Mouse (Mus musculus): ENCODE measurements around the gene Zfp2. TPM values are rescaled to one million over a fixed set of nuclear protein-coding genes. Genes with fewer than 3 reads are reported as not detected.

The Zfp2 gene
- 33.6 and 35.6 TPM in 2 replicates for polyA plus RNA-seq (2014; fragmentation: Nextera tagmentation; extraction: Ambion mirVana)

DNA sequence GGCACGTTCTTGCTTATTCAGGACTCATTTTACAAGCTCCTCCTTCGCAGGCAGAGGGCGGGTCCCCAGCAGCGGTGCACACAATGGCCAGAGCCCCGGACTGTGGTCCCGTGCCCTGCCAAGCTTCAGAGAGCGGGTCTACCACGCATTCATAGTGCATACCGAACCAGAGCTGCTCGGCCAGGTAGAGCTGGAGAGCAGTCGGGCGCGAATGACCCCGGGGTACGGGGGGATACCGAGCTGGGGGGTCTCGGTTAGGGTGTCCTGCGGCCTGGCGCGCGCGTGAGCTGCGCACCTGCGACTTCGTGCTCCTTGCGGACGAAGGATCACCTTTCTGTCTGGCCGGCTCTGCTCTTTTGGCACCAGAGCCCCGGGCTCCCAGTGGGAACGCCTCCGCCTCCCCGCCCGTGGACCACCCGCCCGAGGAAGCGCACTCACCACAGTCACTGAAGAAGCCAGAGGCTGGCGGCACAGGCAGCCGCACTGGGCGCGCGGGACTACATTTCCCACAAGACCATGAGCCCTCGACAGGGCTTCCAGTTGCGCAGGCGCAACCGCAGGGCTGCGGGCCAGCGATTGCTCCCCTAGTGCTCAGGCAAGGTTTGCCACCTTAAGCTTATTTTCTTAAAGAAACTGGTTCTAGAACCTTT lies at the start of gene Zfp2:
Gene Zfp2 (minus strand): TSS at position 495 of the 650 bp plus-strand sequence.
- Histone ChIP-seq H3K36me3 (ENCODE audit: control insufficient read depth, insufficient read depth, low read length) (peaks cover 12% of the 10 kb centered on the region), H3K4me3 (ENCODE audit: low read depth, low read length) (peak within 1 kb of the TSS; percentile 75), H3K9me3 (ENCODE audit: control insufficient read depth, low read length) (peaks cover 6% of the 10 kb centered on the region), H3K4me1 (replicated peaks; ENCODE audit: control insufficient read depth, insufficient read depth, low read length) (no peaks in the 10 kb centered on the region), H3K4me2 (ENCODE audit: low read depth, low read length, severe bottlenecking) (peak within 1 kb of the TSS; percentile 45), H3K27me3 (ENCODE audit: control insufficient read depth, insufficient read depth, low read length) (no peaks in the 10 kb centered on the region), H3K9ac (ENCODE audit: low read length) (peak within 1 kb of the TSS; percentile 94), H3K27ac (ENCODE audit: low read depth, low read length) (peak within 1 kb of the TSS; percentile 57)
- WGBS: under 1% methylated on average over 47 of the region's 47 CpGs
- peak; percentile 92 for DNase-seq (ENCODE audit: low spot score)
- ATAC-seq (replicated peaks; ENCODE audit: low FRiP score): peak; percentile 97

DNA sequence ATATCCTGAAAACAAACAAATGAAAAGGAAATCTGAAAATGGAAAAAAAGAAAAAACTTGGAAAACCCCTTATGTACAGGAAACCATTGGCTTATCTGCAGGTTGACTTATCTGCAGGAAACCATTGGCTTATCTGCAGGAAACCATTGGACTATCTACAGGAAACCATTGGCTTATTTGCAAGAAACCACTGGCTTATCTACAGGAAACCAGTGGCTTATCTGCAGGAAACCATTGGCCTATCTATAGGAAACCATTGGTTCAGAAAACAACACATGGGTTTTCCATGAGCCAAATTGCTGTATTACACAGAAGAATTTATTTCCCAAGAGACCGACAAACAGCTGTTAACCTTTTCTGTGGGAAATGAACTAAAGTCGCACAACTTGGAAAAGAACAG lies 48.9 kb upstream of the Zfp2 start:
- Histone ChIP-seq H3K4me1 (replicated peaks; ENCODE audit: control insufficient read depth, insufficient read depth, low read length) (no peaks in the 10 kb centered on the region), H3K36me3 (ENCODE audit: control insufficient read depth, insufficient read depth, low read length) (no peaks in the 10 kb centered on the region), H3K27ac (ENCODE audit: low read depth, low read length) (no peak overlapping the region), H3K9me3 (ENCODE audit: control insufficient read depth, low read length) (no peaks in the 10 kb centered on the region), H3K4me2 (ENCODE audit: low read depth, low read length, severe bottlenecking) (no peak overlapping the region), H3K4me3 (ENCODE audit: low read depth, low read length) (no peak overlapping the region), H3K27me3 (ENCODE audit: control insufficient read depth, insufficient read depth, low read length) (no peaks in the 10 kb centered on the region), H3K9ac (ENCODE audit: low read length) (no peak overlapping the region)
- 84% methylated on average over 2 of the region's 2 CpGs for WGBS
- ATAC-seq (replicated peaks; ENCODE audit: low FRiP score) (no peak), DNase-seq (ENCODE audit: low spot score) (no peak)

DNA sequence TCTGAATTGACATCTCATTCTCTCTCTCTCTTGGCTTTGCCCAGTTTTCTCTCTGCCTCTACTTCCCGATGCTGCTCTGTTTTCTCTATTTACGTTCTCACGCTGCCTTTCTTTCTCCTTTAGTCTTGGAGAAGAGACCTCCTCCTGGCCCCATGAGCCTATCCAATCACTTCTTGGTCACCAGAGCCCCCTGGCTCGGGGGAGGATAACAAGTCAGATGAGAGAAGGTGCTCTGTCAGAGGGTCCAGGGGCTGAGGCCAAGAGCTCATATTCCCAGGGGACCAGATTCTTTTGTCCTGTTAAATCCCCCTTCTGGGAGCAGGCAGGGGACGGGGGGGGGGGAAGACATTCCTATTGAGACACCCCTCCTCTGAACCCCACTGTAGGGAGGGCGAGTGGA lies 37.7 kb upstream of the Zfp2 start, which contains the start of gene Prop1:
Gene Prop1 (minus strand): TSS at position 101 of the 400 bp plus-strand sequence.
- no peak within 1 kb of the TSS for H3K4me2 ChIP-seq (ENCODE audit: low read depth, low read length, severe bottlenecking)
- H3K27ac ChIP-seq (ENCODE audit: low read depth, low read length): no peak within 1 kb of the TSS
- H3K4me3 ChIP-seq (ENCODE audit: low read depth, low read length): no peak within 1 kb of the TSS
- H3K4me1 ChIP-seq (replicated peaks; ENCODE audit: control insufficient read depth, insufficient read depth, low read length): no peaks in the 10 kb centered on the region
- no peaks in the 10 kb centered on the region for H3K27me3 ChIP-seq (ENCODE audit: control insufficient read depth, insufficient read depth, low read length)
- DNase-seq (ENCODE audit: low spot score): no peak
- ATAC-seq (replicated peaks; ENCODE audit: low FRiP score): no peak
- WGBS: 76% methylated on average over 6 of the region's 6 CpGs
- no peaks in the 10 kb centered on the region for H3K36me3 ChIP-seq (ENCODE audit: control insufficient read depth, insufficient read depth, low read length)
- no peaks in the 10 kb centered on the region for H3K9me3 ChIP-seq (ENCODE audit: control insufficient read depth, low read length)
- no peak within 1 kb of the TSS for H3K9ac ChIP-seq (ENCODE audit: low read length)

DNA sequence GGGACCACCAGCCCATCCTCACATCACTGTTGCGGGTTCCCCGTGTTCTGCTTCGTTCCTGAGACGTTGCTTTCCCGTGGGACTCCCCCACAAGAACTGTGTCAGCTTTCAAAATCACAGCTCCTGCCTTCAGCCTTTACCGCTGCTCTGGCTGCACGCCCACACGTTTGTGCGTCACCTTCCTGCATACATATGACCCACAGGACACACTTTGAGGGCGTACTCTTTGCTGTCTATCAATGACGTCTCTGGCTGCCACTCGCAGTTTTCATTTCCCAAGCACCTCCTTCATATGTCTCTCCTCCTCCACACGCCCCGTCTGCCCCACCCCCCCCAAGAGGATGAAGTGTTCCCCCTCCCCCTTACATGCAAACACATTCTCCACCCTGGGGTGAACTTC lies 36.3 kb upstream of the Zfp2 start:
- Histone ChIP-seq H3K4me3 (ENCODE audit: low read depth, low read length) (no peak overlapping the region), H3K9ac (ENCODE audit: low read length) (no peak overlapping the region), H3K9me3 (ENCODE audit: control insufficient read depth, low read length) (no peaks in the 10 kb centered on the region), H3K27me3 (ENCODE audit: control insufficient read depth, insufficient read depth, low read length) (no peaks in the 10 kb centered on the region), H3K4me2 (ENCODE audit: low read depth, low read length, severe bottlenecking) (no peak overlapping the region), H3K27ac (ENCODE audit: low read depth, low read length) (no peak overlapping the region), H3K4me1 (replicated peaks; ENCODE audit: control insufficient read depth, insufficient read depth, low read length) (no peaks in the 10 kb centered on the region), H3K36me3 (ENCODE audit: control insufficient read depth, insufficient read depth, low read length) (no peaks in the 10 kb centered on the region)
- WGBS: 84% methylated on average over 14 of the region's 14 CpGs
- DNase-seq (ENCODE audit: low spot score) (no peak), ATAC-seq (replicated peaks; ENCODE audit: low FRiP score) (no peak)

DNA sequence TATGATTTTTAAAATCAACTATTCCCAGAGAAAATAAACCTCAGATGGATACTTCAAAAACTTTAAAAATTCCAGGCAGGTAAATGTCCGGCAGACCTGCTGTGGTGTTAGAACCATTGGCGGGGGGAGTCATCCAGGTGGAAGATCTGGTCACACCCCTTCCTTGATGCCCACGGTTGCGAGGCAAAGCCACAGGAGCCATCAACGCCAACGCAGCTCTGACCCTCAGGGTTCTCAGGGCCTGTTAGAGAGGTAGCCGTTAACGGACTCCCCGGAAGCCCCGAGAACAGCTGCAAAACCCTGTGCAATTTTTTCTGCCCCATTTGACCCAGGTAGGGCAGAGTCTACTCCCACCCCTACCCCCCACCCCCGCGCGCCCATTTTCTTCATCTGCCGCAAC lies 27.5 kb upstream of the Zfp2 start, which contains the start of gene 4933414I15Rik:
Gene 4933414I15Rik (minus strand): TSS at position 260 of the 400 bp plus-strand sequence.
- Histone ChIP-seq H3K4me1 (replicated peaks; ENCODE audit: control insufficient read depth, insufficient read depth, low read length) (no peaks in the 10 kb centered on the region), H3K27me3 (ENCODE audit: control insufficient read depth, insufficient read depth, low read length) (no peaks in the 10 kb centered on the region), H3K9me3 (ENCODE audit: control insufficient read depth, low read length) (no peaks in the 10 kb centered on the region), H3K4me2 (ENCODE audit: low read depth, low read length, severe bottlenecking) (no peak within 1 kb of the TSS), H3K4me3 (ENCODE audit: low read depth, low read length) (no peak within 1 kb of the TSS), H3K27ac (ENCODE audit: low read depth, low read length) (no peak within 1 kb of the TSS), H3K36me3 (ENCODE audit: control insufficient read depth, insufficient read depth, low read length) (no peaks in the 10 kb centered on the region), H3K9ac (ENCODE audit: low read length) (no peak within 1 kb of the TSS)
- 81% methylated on average over 14 of the region's 14 CpGs for WGBS
- DNase-seq (ENCODE audit: low spot score) (no peak), ATAC-seq (replicated peaks; ENCODE audit: low FRiP score) (no peak)

DNA sequence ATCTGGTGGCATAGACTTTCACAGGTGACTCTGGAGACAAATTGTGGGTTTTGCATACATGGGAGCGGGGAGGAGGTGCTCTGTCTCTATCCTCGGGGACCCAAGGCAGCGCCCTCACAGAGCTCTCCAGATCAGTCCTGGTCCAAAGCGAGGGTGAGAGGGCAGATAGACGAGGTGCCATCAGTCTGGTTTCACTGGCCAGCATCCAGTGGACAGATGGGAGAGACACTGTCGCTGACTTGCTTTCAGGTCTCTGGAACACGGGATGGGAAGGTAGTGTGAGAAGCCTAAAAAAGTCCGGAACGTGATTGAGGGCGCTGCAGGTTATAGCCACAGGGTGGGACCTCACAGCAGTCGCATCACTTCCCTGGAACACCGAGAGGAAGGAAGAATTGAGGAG lies 26.4 kb upstream of the Zfp2 start:
- Histone ChIP-seq H3K36me3 (ENCODE audit: control insufficient read depth, insufficient read depth, low read length) (no peaks in the 10 kb centered on the region), H3K9me3 (ENCODE audit: control insufficient read depth, low read length) (no peaks in the 10 kb centered on the region), H3K9ac (ENCODE audit: low read length) (no peak overlapping the region), H3K4me3 (ENCODE audit: low read depth, low read length) (no peak overlapping the region), H3K27ac (ENCODE audit: low read depth, low read length) (no peak overlapping the region), H3K4me1 (replicated peaks; ENCODE audit: control insufficient read depth, insufficient read depth, low read length) (no peaks in the 10 kb centered on the region), H3K27me3 (ENCODE audit: control insufficient read depth, insufficient read depth, low read length) (no peaks in the 10 kb centered on the region), H3K4me2 (ENCODE audit: low read depth, low read length, severe bottlenecking) (no peak overlapping the region)
- ATAC-seq (replicated peaks; ENCODE audit: low FRiP score): no peak
- WGBS: 81% methylated on average over 12 of the region's 12 CpGs
- no peak for DNase-seq (ENCODE audit: low spot score)

DNA sequence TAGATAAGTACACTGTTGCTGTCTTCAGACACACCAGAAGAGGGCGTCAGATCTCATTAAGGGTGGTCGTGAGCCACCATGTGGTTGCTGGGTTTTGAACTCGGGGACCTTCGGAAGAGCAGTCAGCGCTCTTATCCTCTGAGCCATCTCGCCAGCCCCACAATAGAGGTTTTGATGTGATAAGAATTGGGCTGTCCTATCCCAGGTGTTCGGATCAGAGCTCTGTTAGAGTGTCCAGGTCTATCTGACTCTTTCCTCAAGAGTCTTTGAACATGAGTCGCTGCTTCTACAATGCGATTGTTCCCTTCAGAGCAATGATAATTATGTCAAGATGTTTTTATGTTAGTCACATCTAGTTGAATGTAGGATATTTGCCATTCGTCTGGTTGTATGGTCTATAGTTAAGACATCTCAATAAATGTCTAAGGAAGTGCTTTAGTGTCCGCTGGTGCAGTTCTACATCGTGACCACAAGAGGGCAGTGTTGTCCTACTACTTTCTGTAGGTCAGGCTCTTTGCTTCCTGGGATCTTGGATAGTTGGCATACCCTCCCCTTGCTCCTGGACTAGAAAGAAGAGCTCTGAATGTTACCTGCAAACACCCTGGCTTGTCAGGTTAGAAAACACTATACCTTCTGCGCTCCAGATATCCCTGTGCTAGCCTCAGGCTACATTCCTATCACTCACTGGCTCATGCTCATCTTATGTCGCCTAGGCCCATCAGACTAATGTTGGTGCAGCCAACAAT lies 23.8 kb upstream of the Zfp2 start:
- Histone ChIP-seq H3K9ac (ENCODE audit: low read length) (no peak overlapping the region), H3K4me1 (replicated peaks; ENCODE audit: control insufficient read depth, insufficient read depth, low read length) (no peaks in the 10 kb centered on the region), H3K27ac (ENCODE audit: low read depth, low read length) (no peak overlapping the region), H3K36me3 (ENCODE audit: control insufficient read depth, insufficient read depth, low read length) (no peaks in the 10 kb centered on the region), H3K4me3 (ENCODE audit: low read depth, low read length) (no peak overlapping the region), H3K27me3 (ENCODE audit: control insufficient read depth, insufficient read depth, low read length) (no peaks in the 10 kb centered on the region), H3K4me2 (ENCODE audit: low read depth, low read length, severe bottlenecking) (no peak overlapping the region), H3K9me3 (ENCODE audit: control insufficient read depth, low read length) (no peaks in the 10 kb centered on the region)
- DNase-seq (ENCODE audit: low spot score) (peak; percentile 66), ATAC-seq (replicated peaks; ENCODE audit: low FRiP score) (no peak)
- WGBS: 38% methylated on average over 14 of the region's 14 CpGs

DNA sequence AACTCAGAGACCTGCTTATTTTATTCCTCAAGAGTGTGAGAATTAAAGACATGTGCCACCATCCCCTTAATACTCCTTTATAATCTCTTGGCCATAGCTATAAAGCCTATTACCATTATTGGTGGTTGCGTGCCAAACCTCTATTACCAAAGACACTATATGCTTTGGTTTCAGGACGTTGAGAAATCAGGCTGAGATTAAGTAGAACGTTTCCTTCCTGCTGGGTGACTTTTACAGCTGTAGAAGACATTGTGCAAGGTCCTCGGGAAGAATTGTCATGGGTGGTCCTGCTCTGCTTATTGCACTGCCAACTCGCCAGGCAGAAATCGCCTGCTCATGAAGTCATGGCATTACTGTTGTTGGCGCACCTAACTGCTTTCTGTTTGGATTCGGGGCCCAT lies 22.5 kb upstream of the Zfp2 start:
- Histone ChIP-seq H3K9me3 (ENCODE audit: control insufficient read depth, low read length) (no peaks in the 10 kb centered on the region), H3K36me3 (ENCODE audit: control insufficient read depth, insufficient read depth, low read length) (no peaks in the 10 kb centered on the region), H3K4me2 (ENCODE audit: low read depth, low read length, severe bottlenecking) (no peak overlapping the region), H3K4me3 (ENCODE audit: low read depth, low read length) (no peak overlapping the region), H3K4me1 (replicated peaks; ENCODE audit: control insufficient read depth, insufficient read depth, low read length) (no peaks in the 10 kb centered on the region), H3K9ac (ENCODE audit: low read length) (no peak overlapping the region), H3K27me3 (ENCODE audit: control insufficient read depth, insufficient read depth, low read length) (no peaks in the 10 kb centered on the region), H3K27ac (ENCODE audit: low read depth, low read length) (no peak overlapping the region)
- DNase-seq (ENCODE audit: low spot score) (no peak), ATAC-seq (replicated peaks; ENCODE audit: low FRiP score) (no peak)
- WGBS: 88% methylated on average over 8 of the region's 8 CpGs
